Mouse (Mus musculus): Measurements from ENCODE around the gene Kiz. TPM values are rescaled to one million over a fixed set of nuclear protein-coding genes. Genes with fewer than 3 reads are reported as not detected.

Kiz gene
- polyA plus RNA-seq, 1 experiment from 2014 or later: 28.4 TPM

GRCm38 (mm10) chr2:146956366-146956765 lies 100.7 kb downstream of the Kiz start:
- Histone ChIP-seq H3K27me3 (ENCODE audit: control insufficient read depth, insufficient read depth, low read length) (no peaks in the 10 kb centered on the region), H3K36me3 (ENCODE audit: control insufficient read depth, insufficient read depth, low read length) (0 out of 2 replicates have a peak, but pooled peaks cover 4% of the 10 kb centered on the region), H3K27ac (replicated peaks in 1 of 2; ENCODE audit: control insufficient read depth in 1 of 2, insufficient read depth in 1 of 2, low read depth in 2 of 2, low read length in 2 of 2) (no peak overlapping the region), H3K9me3 (ENCODE audit: control insufficient read depth, low read length) (no peaks in the 10 kb centered on the region), H3K9ac (ENCODE audit: low read length) (no peak overlapping the region), H3K4me3 (ENCODE audit: control insufficient read depth in 1 of 2, insufficient read depth in 1 of 2, low read depth in 1 of 2, low read length in 2 of 2) (no peak overlapping the region), H3K4me1 (ENCODE audit: control insufficient read depth in 2 of 2, insufficient read depth in 2 of 2, low read length in 2 of 2) (no peaks in the 10 kb centered on the region), H3K4me2 (ENCODE audit: low read length) (no peak overlapping the region)
- ATAC-seq (ENCODE audit: insufficient number of reproducible peaks, insufficient read depth, low FRiP score, low read depth): no peak
- WGBS: 62% methylated on average over 6 of the region's 6 CpGs

DNA sequence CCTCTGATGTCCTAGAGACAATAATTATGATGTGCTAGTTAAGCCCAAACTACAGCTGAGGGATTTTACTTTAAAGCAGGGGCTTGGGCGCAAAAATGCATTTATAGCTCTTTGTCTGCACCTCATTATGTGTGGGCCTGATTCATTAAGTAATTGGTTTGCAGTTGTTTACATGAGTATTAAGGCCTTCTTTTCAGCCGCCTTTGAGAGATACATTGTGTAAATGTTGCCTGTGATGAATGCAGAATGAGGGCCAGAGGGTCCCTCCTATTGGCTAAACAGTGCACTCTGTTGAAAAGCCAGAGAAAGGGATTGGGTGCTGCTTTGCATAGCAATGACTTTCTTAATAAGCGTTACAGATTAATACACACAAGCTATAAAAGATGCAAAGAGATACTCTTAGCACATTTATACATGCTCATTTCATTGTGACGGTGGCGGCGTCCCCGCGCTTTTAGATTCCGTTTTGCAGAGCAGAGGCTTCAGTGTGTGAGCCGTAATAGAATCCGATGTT lies 102.8 kb downstream of the Kiz start:
- no peak for ATAC-seq (ENCODE audit: insufficient number of reproducible peaks, insufficient read depth, low FRiP score, low read depth)
- Histone ChIP-seq H3K36me3 (ENCODE audit: control insufficient read depth, insufficient read depth, low read length) (no peaks in the 10 kb centered on the region), H3K4me2 (ENCODE audit: low read length) (peak overlapping the region; percentile 68), H3K27ac (replicated peaks in 1 of 2; ENCODE audit: control insufficient read depth in 1 of 2, insufficient read depth in 1 of 2, low read depth in 2 of 2, low read length in 2 of 2) (no peak overlapping the region), H3K4me1 (ENCODE audit: control insufficient read depth in 2 of 2, insufficient read depth in 2 of 2, low read length in 2 of 2) (no peaks in the 10 kb centered on the region), H3K9me3 (ENCODE audit: control insufficient read depth, low read length) (no peaks in the 10 kb centered on the region), H3K27me3 (ENCODE audit: control insufficient read depth, insufficient read depth, low read length) (no peaks in the 10 kb centered on the region), H3K4me3 (ENCODE audit: control insufficient read depth in 1 of 2, insufficient read depth in 1 of 2, low read depth in 1 of 2, low read length in 2 of 2) (peak overlapping the region; percentile 20 to 29; a peak in 3 of 4 replicates), H3K9ac (ENCODE audit: low read length) (no peak overlapping the region)
- 36% methylated on average over 11 of the region's 11 CpGs for WGBS

- Histone ChIP-seq H3K27ac (replicated peaks in 1 of 2; ENCODE audit: control insufficient read depth in 1 of 2, insufficient read depth in 1 of 2, low read depth in 2 of 2, low read length in 2 of 2) (no peak overlapping the region), H3K4me1 (ENCODE audit: control insufficient read depth in 2 of 2, insufficient read depth in 2 of 2, low read length in 2 of 2) (no peaks in the 10 kb centered on the region), H3K36me3 (ENCODE audit: control insufficient read depth, insufficient read depth, low read length) (no peaks in the 10 kb centered on the region), H3K27me3 (ENCODE audit: control insufficient read depth, insufficient read depth, low read length) (no peaks in the 10 kb centered on the region), H3K4me3 (ENCODE audit: control insufficient read depth in 1 of 2, insufficient read depth in 1 of 2, low read depth in 1 of 2, low read length in 2 of 2) (peak overlapping the region; percentile 20 to 29; a peak in 3 of 4 replicates), H3K9me3 (ENCODE audit: control insufficient read depth, low read length) (no peaks in the 10 kb centered on the region), H3K9ac (ENCODE audit: low read length) (peak overlapping the region; percentile 27; the same call in 1 of the 2 replicates), H3K4me2 (ENCODE audit: low read length) (peak overlapping the region; percentile 68)
- WGBS: 4% methylated on average over 21 of the region's 21 CpGs
- peak; percentile 35; the same call in 1 of the 2 replicates for ATAC-seq (ENCODE audit: insufficient number of reproducible peaks, insufficient read depth, low FRiP score, low read depth)
Observed at GRCm38 (mm10) chr2:146958951-146959821, 103.5 kb downstream of the Kiz start.

GRCm38 (mm10) chr2:146975024-146975423 lies 119.4 kb downstream of the Kiz start:
- Histone ChIP-seq H3K9ac (ENCODE audit: low read length) (no peak overlapping the region), H3K36me3 (ENCODE audit: control insufficient read depth, insufficient read depth, low read length) (0 out of 2 replicates have a peak, but pooled peaks cover 4% of the 10 kb centered on the region), H3K27me3 (ENCODE audit: control insufficient read depth, insufficient read depth, low read length) (no peaks in the 10 kb centered on the region), H3K4me2 (ENCODE audit: low read length) (no peak overlapping the region), H3K4me1 (ENCODE audit: control insufficient read depth in 2 of 2, insufficient read depth in 2 of 2, low read length in 2 of 2) (peaks cover 0 to 4% of the 10 kb centered on the region in 2 experiments; a peak in 2 of 4 replicates), H3K9me3 (ENCODE audit: control insufficient read depth, low read length) (no peaks in the 10 kb centered on the region), H3K27ac (replicated peaks in 1 of 2; ENCODE audit: control insufficient read depth in 1 of 2, insufficient read depth in 1 of 2, low read depth in 2 of 2, low read length in 2 of 2) (no peak overlapping the region), H3K4me3 (ENCODE audit: control insufficient read depth in 1 of 2, insufficient read depth in 1 of 2, low read depth in 1 of 2, low read length in 2 of 2) (no peak overlapping the region)
- WGBS: 72% methylated on average over 3 of the region's 3 CpGs
- ATAC-seq (ENCODE audit: insufficient number of reproducible peaks, insufficient read depth, low FRiP score, low read depth): no peak

DNA sequence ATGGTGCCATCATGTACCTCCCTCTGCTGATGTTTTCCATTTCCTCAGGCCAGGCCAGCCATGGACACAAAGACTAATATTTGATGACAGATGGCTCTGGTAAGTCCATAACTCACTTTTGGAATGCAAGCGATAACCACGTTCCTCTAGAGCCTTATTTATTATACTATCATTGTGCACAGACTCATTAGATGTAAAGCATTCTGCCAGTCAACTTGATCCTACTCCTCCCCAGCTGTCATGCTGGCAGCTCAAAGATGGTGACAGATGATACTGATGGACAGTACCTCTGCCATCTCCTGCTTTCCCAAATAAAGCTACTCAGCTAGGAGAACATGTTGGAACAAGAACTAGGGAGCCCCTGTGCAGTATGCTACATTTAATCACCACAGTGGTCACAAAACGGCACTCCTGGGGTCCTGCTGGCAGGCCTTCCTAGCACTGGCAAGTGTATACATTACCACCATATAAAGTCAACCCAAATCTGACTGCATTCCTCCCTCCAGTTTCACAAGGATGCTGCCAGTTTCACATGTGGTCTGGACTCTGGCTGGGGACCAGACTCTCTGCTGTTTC lies 119.9 kb downstream of the Kiz start:
- Histone ChIP-seq H3K4me2 (ENCODE audit: low read length) (no peak overlapping the region), H3K9me3 (ENCODE audit: control insufficient read depth, low read length) (no peaks in the 10 kb centered on the region), H3K27me3 (ENCODE audit: control insufficient read depth, insufficient read depth, low read length) (no peaks in the 10 kb centered on the region), H3K36me3 (ENCODE audit: control insufficient read depth, insufficient read depth, low read length) (no peaks in the 10 kb centered on the region), H3K9ac (ENCODE audit: low read length) (no peak overlapping the region), H3K4me3 (ENCODE audit: control insufficient read depth in 1 of 2, insufficient read depth in 1 of 2, low read depth in 1 of 2, low read length in 2 of 2) (no peak overlapping the region), H3K27ac (replicated peaks in 1 of 2; ENCODE audit: control insufficient read depth in 1 of 2, insufficient read depth in 1 of 2, low read depth in 2 of 2, low read length in 2 of 2) (no peak overlapping the region), H3K4me1 (ENCODE audit: control insufficient read depth in 2 of 2, insufficient read depth in 2 of 2, low read length in 2 of 2) (peaks cover 0 to 4% of the 10 kb centered on the region in 2 experiments; a peak in 2 of 4 replicates)
- ATAC-seq (ENCODE audit: insufficient number of reproducible peaks, insufficient read depth, low FRiP score, low read depth): no peak
- WGBS: 59% methylated on average over 3 of the region's 3 CpGs

- no peaks in the 10 kb centered on the region for H3K36me3 ChIP-seq (ENCODE audit: control insufficient read depth, insufficient read depth, low read length)
- 94% methylated on average over 2 of the region's 2 CpGs for WGBS
- H3K27me3 ChIP-seq (ENCODE audit: control insufficient read depth, insufficient read depth, low read length): no peaks in the 10 kb centered on the region
- no peak overlapping the region for H3K9ac ChIP-seq (ENCODE audit: low read length)
- H3K27ac ChIP-seq (replicated peaks in 1 of 2; ENCODE audit: control insufficient read depth in 1 of 2, insufficient read depth in 1 of 2, low read depth in 2 of 2, low read length in 2 of 2): no peak overlapping the region
- no peaks in the 10 kb centered on the region for H3K9me3 ChIP-seq (ENCODE audit: control insufficient read depth, low read length)
- H3K4me2 ChIP-seq (ENCODE audit: low read length): no peak overlapping the region
- ATAC-seq (ENCODE audit: insufficient number of reproducible peaks, insufficient read depth, low FRiP score, low read depth): no peak
- H3K4me1 ChIP-seq (ENCODE audit: control insufficient read depth in 2 of 2, insufficient read depth in 2 of 2, low read length in 2 of 2): peaks cover 0 to 15% of the 10 kb centered on the region in 2 experiments; a peak in 3 of 4 replicates
- H3K4me3 ChIP-seq (ENCODE audit: control insufficient read depth in 1 of 2, insufficient read depth in 1 of 2, low read depth in 1 of 2, low read length in 2 of 2): no peak overlapping the region
Observed at GRCm38 (mm10) chr2:146982786-146983185, 127.1 kb downstream of the Kiz start.

- H3K9me3 ChIP-seq (ENCODE audit: control insufficient read depth, low read length): no peaks in the 10 kb centered on the region
- no peak overlapping the region for H3K4me3 ChIP-seq (ENCODE audit: control insufficient read depth in 1 of 2, insufficient read depth in 1 of 2, low read depth in 1 of 2, low read length in 2 of 2)
- 91% methylated on average over 2 of the region's 2 CpGs for WGBS
- no peaks in the 10 kb centered on the region for H3K27me3 ChIP-seq (ENCODE audit: control insufficient read depth, insufficient read depth, low read length)
- peaks cover 0 to 15% of the 10 kb centered on the region in 2 experiments; a peak in 3 of 4 replicates for H3K4me1 ChIP-seq (ENCODE audit: control insufficient read depth in 2 of 2, insufficient read depth in 2 of 2, low read length in 2 of 2)
- no peak overlapping the region for H3K9ac ChIP-seq (ENCODE audit: low read length)
- ATAC-seq (ENCODE audit: insufficient number of reproducible peaks, insufficient read depth, low FRiP score, low read depth): no peak
- no peaks in the 10 kb centered on the region for H3K36me3 ChIP-seq (ENCODE audit: control insufficient read depth, insufficient read depth, low read length)
- H3K27ac ChIP-seq (replicated peaks in 1 of 2; ENCODE audit: control insufficient read depth in 1 of 2, insufficient read depth in 1 of 2, low read depth in 2 of 2, low read length in 2 of 2): no peak overlapping the region
- no peak overlapping the region for H3K4me2 ChIP-seq (ENCODE audit: low read length)
Observed at GRCm38 (mm10) chr2:146984831-146985230, 129.2 kb downstream of the Kiz start.

All from heart, embryonic 14.5 days (tissue).